Mouse (Mus musculus) brain, embryonic 14.5 days (tissue): ENCODE measurements around the gene Helt.

Source experiments
- CTCF ChIP-seq: fragments of 200-500 bp; IDR thresholded peaks from 2 replicates; pipeline ENCODE4 v1.5.1; 2012; ENCODE audit warnings: inconsistent platforms, mild to moderate bottlenecking, moderate library complexity, borderline replicate concordance; ENCODE audit not compliant: insufficient read depth, insufficient read length; ENCODE audit errors: extremely low read depth
- POLR2A ChIP-seq: fragments of 200-500 bp; IDR thresholded peaks from 2 replicates; pipeline ENCODE4 v1.6.1; 2012; ENCODE audit warnings: mild to moderate bottlenecking, inconsistent platforms, borderline replicate concordance; ENCODE audit not compliant: poor library complexity, insufficient read depth, insufficient read length, severe bottlenecking; ENCODE audit errors: extremely low read depth

GRCm38 (mm10) chr8:46331801-46332200 is 37.3 kb upstream of the Helt start:
- TF ChIP-seq CTCF (no peak), POLR2A (no peak)
